Mouse (Mus musculus): Measurements from ENCODE around the gene Mettl1.
"Not testable (repeated sequence)": the region's sequence is repeated elsewhere in the genome, so short reads cannot be mapped to it uniquely, and the experiment has no call there.

Gene Mettl1

DNA sequence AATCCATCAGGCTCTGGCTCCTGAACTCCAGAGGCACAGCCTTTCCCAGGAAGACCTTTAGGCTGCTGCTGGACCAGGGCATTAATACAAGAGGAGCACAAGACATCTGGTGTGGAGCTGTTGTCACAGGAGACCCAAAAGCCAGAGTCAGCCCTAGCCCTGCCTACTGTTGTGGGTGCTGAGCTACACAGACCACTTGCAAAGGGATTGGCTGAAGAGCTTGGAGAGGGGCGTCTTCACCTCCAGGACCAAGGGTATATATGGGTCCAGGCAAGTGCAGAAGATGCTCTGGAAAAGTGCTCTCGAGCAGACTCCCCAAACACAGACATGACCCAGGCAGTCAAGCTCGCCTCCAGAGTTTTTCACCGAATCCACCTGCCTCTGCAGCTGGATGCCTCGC, 6.7 kb downstream of the Mettl1 start, which contains the start of gene Cyp27b1:
Gene Cyp27b1 (plus strand): TSS at position 297 of the 400 bp plus-strand sequence.
- DNase-seq (ENCODE audit: low spot score in 2 of 2): no peak

DNA sequence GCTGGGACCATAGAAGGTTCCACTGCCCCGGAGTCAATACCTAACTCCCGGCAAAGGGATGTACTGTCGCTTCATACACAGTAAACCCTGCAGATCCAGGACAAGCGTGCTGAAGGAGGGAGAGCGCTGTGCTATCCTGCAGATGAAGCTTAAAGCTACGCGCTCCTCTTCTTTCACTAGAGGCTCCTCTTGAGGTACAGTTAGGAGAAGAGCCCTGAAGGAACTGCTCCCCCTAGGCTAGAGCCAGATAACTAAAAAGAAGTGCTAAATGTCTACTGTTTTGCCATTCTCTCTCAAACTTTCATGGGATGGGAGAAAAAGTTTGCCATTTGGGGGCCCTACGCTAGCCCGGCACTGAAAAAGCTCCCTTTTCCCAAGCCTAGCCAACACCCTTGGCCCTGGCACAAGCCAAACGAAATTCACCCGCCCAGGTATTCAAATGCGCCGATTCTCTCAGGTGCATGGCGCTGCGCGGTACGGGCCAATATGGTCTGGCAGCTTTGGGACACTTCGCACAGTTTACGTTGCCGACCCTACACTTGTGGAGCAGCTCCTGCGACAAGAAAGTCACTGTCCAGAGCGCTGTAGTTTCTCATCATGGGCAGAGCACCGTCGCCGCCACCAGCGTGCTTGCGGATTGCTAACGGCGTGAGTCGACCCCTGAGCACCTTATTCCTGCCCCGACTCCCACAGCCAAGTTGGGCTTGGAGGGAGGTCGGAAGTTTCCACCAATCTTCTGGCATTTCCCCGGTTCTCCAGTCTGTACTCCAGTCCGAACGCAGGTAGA, 7.6 kb downstream of the Mettl1 start:
- no peak for DNase-seq (ENCODE audit: low spot score in 2 of 2)

- no peak for DNase-seq (ENCODE audit: low spot score in 2 of 2)
Measured at GRCm38 (mm10) chr10:127049395-127050118, 8.3 kb downstream of the Mettl1 start.

- no peak for DNase-seq (ENCODE audit: low spot score in 2 of 2)
Measured at GRCm38 (mm10) chr10:127050119-127050474, 8.9 kb downstream of the Mettl1 start.

DNA sequence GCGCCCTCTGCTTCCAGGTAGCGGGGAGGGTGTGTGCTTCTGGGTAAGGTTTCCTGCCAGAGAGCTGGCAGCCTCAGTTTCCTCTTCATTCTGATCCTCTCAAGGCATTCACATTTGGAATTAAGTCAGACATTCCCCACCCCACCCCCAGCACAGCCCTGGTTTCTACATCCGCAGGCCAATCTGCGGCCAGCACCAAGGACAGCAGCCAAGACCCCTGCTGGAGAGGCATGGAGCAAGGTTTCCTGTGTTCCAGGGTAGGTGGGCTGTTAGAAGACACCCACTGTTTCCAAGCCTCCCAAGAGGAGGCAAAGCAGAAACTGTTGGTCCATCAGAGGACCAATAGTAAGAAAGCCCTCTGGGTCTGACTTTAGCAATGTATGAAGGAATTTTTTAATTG, 13.4 kb downstream of the Mettl1 start:
- no peak for DNase-seq (ENCODE audit: low spot score in 2 of 2)

DNA sequence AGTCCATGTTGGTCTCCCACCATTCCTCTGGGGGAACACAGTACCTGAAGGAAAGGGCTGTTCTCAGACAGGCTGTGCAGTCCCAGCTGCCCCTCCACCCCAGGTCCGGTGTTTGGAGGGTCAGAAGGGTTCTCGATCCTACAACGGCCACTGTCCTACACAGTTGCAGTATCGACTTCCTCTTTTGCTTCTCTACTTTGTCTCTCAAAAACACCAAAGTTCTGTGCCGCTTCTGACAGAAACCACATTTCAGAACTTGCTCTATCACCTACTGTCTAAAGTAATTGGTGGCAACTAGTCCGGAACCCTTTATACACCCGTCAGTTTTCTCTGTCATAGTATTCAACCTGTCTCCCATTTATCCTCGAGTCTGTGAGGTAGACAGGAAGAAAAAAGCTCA, 14.2 kb downstream of the Mettl1 start:
- DNase-seq (ENCODE audit: low spot score in 2 of 2): no peak

GRCm38 (mm10) chr10:127056490-127056889, 15.3 kb downstream of the Mettl1 start:
- no peak for DNase-seq (ENCODE audit: low spot score in 2 of 2)

- peak in 1 of 2 experiments; percentile 74 for DNase-seq (ENCODE audit: low spot score in 2 of 2)
Measured at GRCm38 (mm10) chr10:127058161-127058560, 16.9 kb downstream of the Mettl1 start.

DNA sequence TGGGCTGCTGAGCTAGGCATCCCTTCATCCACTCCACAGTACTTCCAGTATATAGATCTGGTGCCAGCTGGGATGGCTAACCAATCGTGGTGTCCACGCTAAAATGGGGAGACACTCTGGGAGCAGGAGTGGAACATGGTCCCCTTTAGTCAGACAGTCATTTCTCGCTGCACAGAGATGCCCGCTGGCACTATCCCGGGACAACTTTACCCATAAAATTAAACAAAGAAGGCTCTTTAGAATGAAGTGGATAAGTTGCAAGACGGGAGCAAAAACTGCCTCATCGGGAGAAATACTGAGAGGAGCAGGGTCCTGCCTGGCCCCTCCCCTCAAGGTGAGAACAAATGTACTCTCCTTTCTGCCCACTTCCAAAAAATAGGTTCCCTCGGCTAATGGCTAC, 17.5 kb downstream of the Mettl1 start:
- DNase-seq (ENCODE audit: low spot score in 2 of 2): no peak

DNA sequence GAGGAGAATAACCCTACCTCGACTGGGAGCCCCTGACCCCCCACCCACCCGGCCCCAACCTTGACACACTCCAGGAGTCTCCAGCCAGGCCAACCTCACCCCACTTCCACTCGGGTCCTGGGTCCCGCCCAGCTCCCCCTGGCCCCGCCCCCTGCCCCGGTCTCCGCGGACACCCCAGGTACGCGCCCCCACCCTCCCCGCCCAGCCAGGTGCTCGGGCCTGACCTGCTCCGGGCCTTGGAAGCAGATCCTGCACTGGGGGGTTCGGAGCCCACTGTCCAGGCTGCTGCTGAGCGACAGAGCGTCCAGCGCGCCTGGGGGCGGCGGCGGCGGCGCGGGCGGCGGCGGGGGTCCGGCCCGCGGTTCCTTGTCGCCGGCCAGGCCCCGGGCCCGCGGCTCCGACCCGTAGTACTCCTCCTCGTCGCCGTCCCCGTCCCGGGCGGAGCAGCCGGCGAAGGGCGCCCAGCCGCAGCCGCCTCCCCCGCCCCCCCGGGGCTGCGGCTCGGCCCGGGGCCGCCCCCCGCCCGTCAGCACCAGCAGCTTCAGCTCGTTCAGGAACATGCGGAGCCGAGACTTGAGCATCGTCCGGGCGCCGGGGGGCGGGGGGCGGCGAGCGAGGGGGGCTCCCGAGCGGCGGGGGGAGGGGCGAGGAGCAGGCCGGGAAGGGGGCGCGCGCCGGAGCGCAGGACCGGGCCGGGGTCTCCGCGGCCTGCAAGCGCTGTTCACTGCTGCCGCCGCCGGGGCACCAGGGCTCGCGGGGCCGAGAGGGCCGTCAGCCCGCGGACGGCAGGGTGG, 18.2 kb downstream of the Mettl1 start:
- no peak for DNase-seq (ENCODE audit: low spot score in 2 of 2)

GRCm38 (mm10) chr10:127059968-127060916, 19.0 kb downstream of the Mettl1 start, which contains the start of gene March9:
March9 (minus strand) TSS chr10:127060184.
- peak in 1 of 2 experiments; percentile 56 for DNase-seq (ENCODE audit: low spot score in 2 of 2)

DNA sequence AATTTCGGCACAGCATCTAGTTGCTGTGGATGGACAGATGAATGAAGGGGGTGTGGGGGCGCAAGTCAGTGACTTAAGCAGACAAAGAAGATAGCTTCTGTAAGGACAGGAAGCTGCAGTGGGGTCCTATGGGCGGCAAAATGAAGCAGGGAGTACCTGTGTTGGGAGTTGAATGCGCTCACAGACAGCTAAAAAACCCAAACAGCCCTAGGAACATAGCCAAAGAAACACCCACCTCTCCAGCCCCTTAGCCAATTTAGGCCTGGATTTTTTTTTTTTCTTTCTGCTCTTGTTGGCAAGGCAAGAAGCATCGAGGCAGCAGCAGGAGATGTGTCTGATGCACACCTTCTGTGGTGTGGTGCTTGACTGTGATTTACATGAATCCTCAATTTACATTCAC, 19.9 kb downstream of the Mettl1 start:
- no peak for DNase-seq (ENCODE audit: low spot score in 2 of 2)

- no peak for DNase-seq (ENCODE audit: low spot score in 2 of 2)
Measured at GRCm38 (mm10) chr10:127061513-127061912, 20.3 kb downstream of the Mettl1 start.

GRCm38 (mm10) chr10:127062101-127062500, 20.9 kb downstream of the Mettl1 start:
- not testable (repeated sequence) for DNase-seq (ENCODE audit: low spot score in 2 of 2)

- no peak for DNase-seq (ENCODE audit: low spot score in 2 of 2)
Measured at GRCm38 (mm10) chr10:127062503-127062902, 21.3 kb downstream of the Mettl1 start.

- DNase-seq (ENCODE audit: low spot score in 2 of 2): peak; percentile 97 to 98
Measured at GRCm38 (mm10) chr10:127063239-127063872, 22.1 kb downstream of the Mettl1 start, which contains the start of gene Cdk4. Cdk4 (plus strand) TSS chr10:127063534.

- no peak for DNase-seq (ENCODE audit: low spot score in 2 of 2)
Measured at GRCm38 (mm10) chr10:127063913-127064870, 23.0 kb downstream of the Mettl1 start.

GRCm38 (mm10) chr10:127065981-127066380, 24.8 kb downstream of the Mettl1 start:
- DNase-seq (ENCODE audit: low spot score in 2 of 2): no peak

- no peak for DNase-seq (ENCODE audit: low spot score in 2 of 2)
Measured at GRCm38 (mm10) chr10:127066519-127067018, 25.4 kb downstream of the Mettl1 start.
